Mouse (Mus musculus): Measurements from ENCODE around the gene Izumo1r. TPM values are rescaled to one million over a fixed set of nuclear protein-coding genes. Genes with fewer than 3 reads are reported as not detected.

Izumo1r gene
- polyA plus RNA-seq, 1 experiment from 2014 or later: not detected

GRCm38 (mm10) chr9:14912037-14912436 is 8.3 kb upstream of the Izumo1r start:
- no peak overlapping the region for H3K27ac ChIP-seq (ENCODE audit: low read length)
- no peak for ATAC-seq (ENCODE audit: low read depth)
- WGBS (ENCODE audit: insufficient replicate concordance): 57% methylated on average over 2 of the region's 2 CpGs

GRCm38 (mm10) chr9:14909981-14910380 is 6.2 kb upstream of the Izumo1r start:
- H3K4me3 ChIP-seq (ENCODE audit: low read depth, low read length): no peak overlapping the region
- H3K9me3 ChIP-seq (replicated peaks; ENCODE audit: control insufficient read depth, low read length): no peaks in the 10 kb centered on the region
- H3K9ac ChIP-seq (ENCODE audit: low read depth, low read length): no peak overlapping the region
- no peak overlapping the region for H3K4me2 ChIP-seq (ENCODE audit: low read depth, low read length)
- no peaks in the 10 kb centered on the region for H3K27me3 ChIP-seq (ENCODE audit: control insufficient read depth, insufficient read depth, low read depth, low read length)
- no peak for ATAC-seq (ENCODE audit: low read depth)
- H3K36me3 ChIP-seq (ENCODE audit: control insufficient read depth, insufficient read depth): no peaks in the 10 kb centered on the region
- H3K4me1 ChIP-seq (ENCODE audit: control insufficient read depth, low read depth, low read length): no peaks in the 10 kb centered on the region
- WGBS (ENCODE audit: insufficient replicate concordance): 55% methylated on average over 5 of the region's 5 CpGs
- H3K27ac ChIP-seq (ENCODE audit: low read length): no peak overlapping the region

More at GRCm38 (mm10) chr9:14912037-14912436, 8.3 kb upstream of the Izumo1r start:
- Histone ChIP-seq H3K4me3 (ENCODE audit: low read depth, low read length) (no peak overlapping the region), H3K4me2 (ENCODE audit: low read depth, low read length) (no peak overlapping the region), H3K27me3 (ENCODE audit: control insufficient read depth, insufficient read depth, low read depth, low read length) (no peaks in the 10 kb centered on the region), H3K36me3 (ENCODE audit: control insufficient read depth, insufficient read depth) (no peaks in the 10 kb centered on the region), H3K4me1 (ENCODE audit: control insufficient read depth, low read depth, low read length) (no peaks in the 10 kb centered on the region), H3K9ac (ENCODE audit: low read depth, low read length) (no peak overlapping the region), H3K9me3 (replicated peaks; ENCODE audit: control insufficient read depth, low read length) (no peaks in the 10 kb centered on the region)

- WGBS (ENCODE audit: insufficient replicate concordance): 61% methylated on average over 7 of the region's 7 CpGs
These were observed 4.2 kb upstream of the Izumo1r start for GRCm38 (mm10) chr9:14907816-14908415.

GRCm38 (mm10) chr9:14905956-14906355 is 2.2 kb upstream of the Izumo1r start:
- no peak overlapping the region for H3K4me3 ChIP-seq (ENCODE audit: low read depth, low read length)
- WGBS (ENCODE audit: insufficient replicate concordance): 58% methylated on average over 3 of the region's 3 CpGs
- no peaks in the 10 kb centered on the region for H3K36me3 ChIP-seq (ENCODE audit: control insufficient read depth, insufficient read depth)
- H3K9ac ChIP-seq (ENCODE audit: low read depth, low read length): no peak overlapping the region
- H3K4me2 ChIP-seq (ENCODE audit: low read depth, low read length): no peak overlapping the region
- H3K27me3 ChIP-seq (ENCODE audit: control insufficient read depth, insufficient read depth, low read depth, low read length): no peaks in the 10 kb centered on the region
- no peak for ATAC-seq (ENCODE audit: low read depth)
- no peaks in the 10 kb centered on the region for H3K4me1 ChIP-seq (ENCODE audit: control insufficient read depth, low read depth, low read length)
- no peaks in the 10 kb centered on the region for H3K9me3 ChIP-seq (replicated peaks; ENCODE audit: control insufficient read depth, low read length)
- no peak overlapping the region for H3K27ac ChIP-seq (ENCODE audit: low read length)

More at GRCm38 (mm10) chr9:14907816-14908415, 4.2 kb upstream of the Izumo1r start:
- Histone ChIP-seq H3K9ac (ENCODE audit: low read depth, low read length) (no peak overlapping the region), H3K9me3 (replicated peaks; ENCODE audit: control insufficient read depth, low read length) (no peaks in the 10 kb centered on the region), H3K27me3 (ENCODE audit: control insufficient read depth, insufficient read depth, low read depth, low read length) (no peaks in the 10 kb centered on the region), H3K4me3 (ENCODE audit: low read depth, low read length) (no peak overlapping the region), H3K36me3 (ENCODE audit: control insufficient read depth, insufficient read depth) (no peaks in the 10 kb centered on the region), H3K27ac (ENCODE audit: low read length) (no peak overlapping the region), H3K4me2 (ENCODE audit: low read depth, low read length) (no peak overlapping the region), H3K4me1 (ENCODE audit: control insufficient read depth, low read depth, low read length) (no peaks in the 10 kb centered on the region)
- no peak for ATAC-seq (ENCODE audit: low read depth)

GRCm38 (mm10) chr9:14904741-14905475 is 1.2 kb upstream of the Izumo1r start:
- Histone ChIP-seq H3K27me3 (ENCODE audit: control insufficient read depth, insufficient read depth, low read depth, low read length) (no peaks in the 10 kb centered on the region), H3K9me3 (replicated peaks; ENCODE audit: control insufficient read depth, low read length) (no peaks in the 10 kb centered on the region), H3K4me3 (ENCODE audit: low read depth, low read length) (no peak overlapping the region), H3K27ac (ENCODE audit: low read length) (no peak overlapping the region), H3K4me1 (ENCODE audit: control insufficient read depth, low read depth, low read length) (no peaks in the 10 kb centered on the region), H3K36me3 (ENCODE audit: control insufficient read depth, insufficient read depth) (no peaks in the 10 kb centered on the region), H3K4me2 (ENCODE audit: low read depth, low read length) (no peak overlapping the region), H3K9ac (ENCODE audit: low read depth, low read length) (no peak overlapping the region)
- ATAC-seq (ENCODE audit: low read depth): no peak
- WGBS (ENCODE audit: insufficient replicate concordance): 25% methylated on average over 9 of the region's 9 CpGs

- H3K4me1 ChIP-seq (ENCODE audit: control insufficient read depth, low read depth, low read length): no peaks in the 10 kb centered on the region
- no peaks in the 10 kb centered on the region for H3K27me3 ChIP-seq (ENCODE audit: control insufficient read depth, insufficient read depth, low read depth, low read length)
- H3K9ac ChIP-seq (ENCODE audit: low read depth, low read length): no peak overlapping the region
- H3K4me3 ChIP-seq (ENCODE audit: low read depth, low read length): no peak overlapping the region
- H3K9me3 ChIP-seq (replicated peaks; ENCODE audit: control insufficient read depth, low read length): no peaks in the 10 kb centered on the region
- no peaks in the 10 kb centered on the region for H3K36me3 ChIP-seq (ENCODE audit: control insufficient read depth, insufficient read depth)
- no peak overlapping the region for H3K27ac ChIP-seq (ENCODE audit: low read length)
- ATAC-seq (ENCODE audit: low read depth): no peak
- WGBS (ENCODE audit: insufficient replicate concordance): 55% methylated on average over 3 of the region's 3 CpGs
- no peak overlapping the region for H3K4me2 ChIP-seq (ENCODE audit: low read depth, low read length)
These were observed 743 bp downstream of the Izumo1r start for GRCm38 (mm10) chr9:14903006-14903405.

- 72% methylated on average over 2 of the region's 2 CpGs for WGBS (ENCODE audit: insufficient replicate concordance)
- no peak overlapping the region for H3K9ac ChIP-seq (ENCODE audit: low read depth, low read length)
- H3K9me3 ChIP-seq (replicated peaks; ENCODE audit: control insufficient read depth, low read length): no peaks in the 10 kb centered on the region
- H3K36me3 ChIP-seq (ENCODE audit: control insufficient read depth, insufficient read depth): no peaks in the 10 kb centered on the region
- no peak overlapping the region for H3K4me2 ChIP-seq (ENCODE audit: low read depth, low read length)
- no peaks in the 10 kb centered on the region for H3K27me3 ChIP-seq (ENCODE audit: control insufficient read depth, insufficient read depth, low read depth, low read length)
- no peak overlapping the region for H3K4me3 ChIP-seq (ENCODE audit: low read depth, low read length)
- no peaks in the 10 kb centered on the region for H3K4me1 ChIP-seq (ENCODE audit: control insufficient read depth, low read depth, low read length)
- no peak for ATAC-seq (ENCODE audit: low read depth)
- H3K27ac ChIP-seq (ENCODE audit: low read length): no peak overlapping the region
These were observed 1.3 kb downstream of the Izumo1r start for GRCm38 (mm10) chr9:14902416-14902815.

- no peaks in the 10 kb centered on the region for H3K36me3 ChIP-seq (ENCODE audit: control insufficient read depth, insufficient read depth)
- WGBS (ENCODE audit: insufficient replicate concordance): 40% methylated on average over 7 of the region's 7 CpGs
- no peak overlapping the region for H3K9ac ChIP-seq (ENCODE audit: low read depth, low read length)
These were observed 2.0 kb downstream of the Izumo1r start for GRCm38 (mm10) chr9:14901757-14902156.

GRCm38 (mm10) chr9:14897102-14897501 is 6.6 kb downstream of the Izumo1r start:
- Histone ChIP-seq H3K9ac (ENCODE audit: low read depth, low read length) (no peak overlapping the region), H3K27ac (ENCODE audit: low read length) (no peak overlapping the region), H3K36me3 (ENCODE audit: control insufficient read depth, insufficient read depth) (no peaks in the 10 kb centered on the region), H3K4me3 (ENCODE audit: low read depth, low read length) (no peak overlapping the region), H3K4me1 (ENCODE audit: control insufficient read depth, low read depth, low read length) (no peaks in the 10 kb centered on the region), H3K4me2 (ENCODE audit: low read depth, low read length) (no peak overlapping the region), H3K9me3 (replicated peaks; ENCODE audit: control insufficient read depth, low read length) (no peaks in the 10 kb centered on the region), H3K27me3 (ENCODE audit: control insufficient read depth, insufficient read depth, low read depth, low read length) (no peaks in the 10 kb centered on the region)
- 75% methylated on average over 3 of the region's 3 CpGs for WGBS (ENCODE audit: insufficient replicate concordance)
- no peak for ATAC-seq (ENCODE audit: low read depth)

More at GRCm38 (mm10) chr9:14901757-14902156, 2.0 kb downstream of the Izumo1r start:
- Histone ChIP-seq H3K4me1 (ENCODE audit: control insufficient read depth, low read depth, low read length) (no peaks in the 10 kb centered on the region), H3K27me3 (ENCODE audit: control insufficient read depth, insufficient read depth, low read depth, low read length) (no peaks in the 10 kb centered on the region), H3K4me3 (ENCODE audit: low read depth, low read length) (no peak overlapping the region), H3K4me2 (ENCODE audit: low read depth, low read length) (no peak overlapping the region), H3K9me3 (replicated peaks; ENCODE audit: control insufficient read depth, low read length) (no peaks in the 10 kb centered on the region), H3K27ac (ENCODE audit: low read length) (no peak overlapping the region)
- ATAC-seq (ENCODE audit: low read depth): no peak

All from liver, embryonic 16.5 days (tissue).